Mouse (Mus musculus) hindbrain, postnatal 0 days (tissue): ENCODE measurements at regions not wholly inside any gene's neighbourhood (a gene's known extent, or its start where the extent isn't known, plus 50 kb on each side); places are given as distances from the start of the nearest gene placed in this dataset.
A peak's percentile ranks its signal among the peaks of the same experiment; 100 is the strongest.

Source experiments
- ATAC-seq: fragments of 200-750 bp; cut with Nextera tagmentation; 2 replicates; pipeline ENCODE4 v1.8.0; 2017; ENCODE audit warnings: mild to moderate bottlenecking, moderate TSS enrichment, moderate library complexity
- DNase-seq: peaks from one replicate; pipeline ENCODE4 v3.0.0-alpha.2; 2015; ENCODE audit warnings: low spot score
- H3K27ac ChIP-seq: fragments of 300-500 bp; sonication (generic); 2 replicates; pipeline ENCODE4 v1.5.1; 2014; ENCODE audit warnings: mild to moderate bottlenecking
- H3K27me3 ChIP-seq: fragments of 300-500 bp; sonication (generic); 2 replicates; pipeline ENCODE4 v1.6.1; 2014; ENCODE audit warnings: low read length, mixed read lengths; ENCODE audit not compliant: insufficient read depth
- H3K36me3 ChIP-seq: fragments of 300-500 bp; sonication (generic); 2 replicates; pipeline ENCODE4 v1.6.1; 2014; ENCODE audit warnings: low read length, mixed read lengths; ENCODE audit not compliant: insufficient read depth
- H3K4me1 ChIP-seq: fragments of 300-500 bp; sonication (generic); 2 replicates; pipeline ENCODE4 v1.6.1; 2014; ENCODE audit warnings: antibody characterized with exemption, low read length, mixed read lengths; ENCODE audit not compliant: insufficient read depth
- H3K4me2 ChIP-seq: fragments of 300-500 bp; sonication (generic); 2 replicates; pipeline ENCODE4 v1.6.1; 2014; ENCODE audit warnings: low read depth, mild to moderate bottlenecking, low read length, moderate library complexity, mixed read lengths
- H3K4me3 ChIP-seq: fragments of 300-500 bp; sonication (generic); 2 replicates; pipeline ENCODE4 v1.5.1; 2014; ENCODE audit warnings: low read length
- H3K9ac ChIP-seq: fragments of 300-500 bp; sonication (generic); replicated peaks from 2 replicates; pipeline ENCODE4 v1.6.1; 2014; ENCODE audit warnings: mild to moderate bottlenecking, low read length, moderate library complexity, mixed read lengths
- H3K9me3 ChIP-seq: fragments of 300-500 bp; sonication (generic); 2 replicates; pipeline ENCODE4 v1.6.1; 2016; ENCODE audit warnings: low read length, mixed read lengths
- CTCF ChIP-seq: IDR thresholded peaks from 2 replicates; pipeline ENCODE4 v1.5.1; 2016; ENCODE audit warnings: antibody characterized with exemption, control low read depth, low read depth
- WGBS: fragments of 180-500 bp; shearing (Covaris S2); extraction: QIAGEN DNeasy Blood & Tissue Kit; methylation state at CpG from one replicate; pipeline ENCODE4 v1.1.7; 2014; 5-methylcytosine and 5-hydroxymethylcytosine counted together

- ATAC-seq (no peak), DNase-seq (no peak)
- Histone ChIP-seq H3K4me2 (no peak overlapping the region), H3K27ac (no peak overlapping the region), H3K36me3 (no peaks in the 10 kb centered on the region), H3K4me1 (no peaks in the 10 kb centered on the region), H3K9ac (no peak overlapping the region), H3K9me3 (no peaks in the 10 kb centered on the region), H3K27me3 (no peaks in the 10 kb centered on the region), H3K4me3 (no peak overlapping the region)
- no peak for TF ChIP-seq CTCF
- WGBS: 92% methylated on average over 3 of the region's 3 CpGs
Observed at GRCm38 (mm10) chr12:7650851-7651250, 326.6 kb upstream of the Apob start.

DNA sequence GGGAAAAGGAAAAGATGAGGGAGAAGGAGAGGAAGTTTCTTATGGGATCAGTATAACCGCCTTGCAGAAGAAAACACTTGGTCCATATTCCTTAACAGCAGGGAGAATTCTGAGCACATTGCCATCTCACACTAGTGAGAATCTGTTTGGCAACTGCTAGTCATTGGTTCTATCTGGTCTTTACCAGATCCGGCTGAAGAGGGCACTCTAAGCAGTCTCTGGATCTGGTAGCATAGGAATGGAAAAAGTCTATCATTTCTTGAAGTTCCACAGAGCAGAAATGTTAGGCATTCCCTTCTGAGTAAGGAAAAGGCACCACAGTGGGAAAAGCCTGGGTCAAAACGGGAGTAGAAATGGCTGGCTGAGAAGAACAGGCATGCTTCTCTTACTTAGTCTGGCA lies 315.4 kb upstream of the Apob start:
- H3K4me1 ChIP-seq: no peaks in the 10 kb centered on the region
- no peak for DNase-seq
- 46% methylated on average over 3 of the region's 3 CpGs for WGBS

GRCm38 (mm10) chr12:7670114-7670513 lies 307.3 kb upstream of the Apob start:
- no peaks in the 10 kb centered on the region for H3K4me1 ChIP-seq
- H3K4me2 ChIP-seq: no peak overlapping the region
- ATAC-seq: no peak
- no peaks in the 10 kb centered on the region for H3K36me3 ChIP-seq
- no peak for TF ChIP-seq CTCF
- H3K4me3 ChIP-seq: no peak overlapping the region
- H3K27ac ChIP-seq: no peak overlapping the region
- H3K9ac ChIP-seq: no peak overlapping the region
- no peaks in the 10 kb centered on the region for H3K27me3 ChIP-seq
- 81% methylated on average over 3 of the region's 3 CpGs for WGBS
- no peak for DNase-seq
- H3K9me3 ChIP-seq: no peaks in the 10 kb centered on the region

More for the DNA sequence above, 315.4 kb upstream of the Apob start:
- no peak overlapping the region for H3K4me2 ChIP-seq
- ATAC-seq: no peak
- H3K27ac ChIP-seq: no peak overlapping the region
- TF ChIP-seq CTCF: peak; percentile 36
- no peaks in the 10 kb centered on the region for H3K36me3 ChIP-seq
- H3K9me3 ChIP-seq: no peaks in the 10 kb centered on the region
- H3K9ac ChIP-seq: no peak overlapping the region
- H3K4me3 ChIP-seq: no peak overlapping the region
- no peaks in the 10 kb centered on the region for H3K27me3 ChIP-seq

GRCm38 (mm10) chr12:7670561-7670960 lies 306.9 kb upstream of the Apob start:
- H3K4me3 ChIP-seq: no peak overlapping the region
- WGBS: 68% methylated on average over 1 of the region's 1 CpGs
- no peak for TF ChIP-seq CTCF
- H3K9me3 ChIP-seq: no peaks in the 10 kb centered on the region
- no peak overlapping the region for H3K4me2 ChIP-seq
- H3K27me3 ChIP-seq: no peaks in the 10 kb centered on the region
- DNase-seq (no peak), ATAC-seq (no peak)
- H3K27ac ChIP-seq: no peak overlapping the region
- no peaks in the 10 kb centered on the region for H3K4me1 ChIP-seq
- H3K36me3 ChIP-seq: no peaks in the 10 kb centered on the region
- no peak overlapping the region for H3K9ac ChIP-seq

- no peak for ATAC-seq
- Histone ChIP-seq H3K9ac (no peak overlapping the region), H3K27me3 (no peaks in the 10 kb centered on the region), H3K4me1 (no peaks in the 10 kb centered on the region), H3K9me3 (0 out of 2 replicates have a peak, but pooled peaks cover 2% of the 10 kb centered on the region), H3K36me3 (no peaks in the 10 kb centered on the region), H3K4me3 (no peak overlapping the region), H3K27ac (no peak overlapping the region), H3K4me2 (no peak overlapping the region)
- DNase-seq: no peak
- WGBS: 46% methylated on average over 7 of the region's 7 CpGs
- TF ChIP-seq CTCF: no peak
Observed at GRCm38 (mm10) chr12:7691996-7692395, 285.5 kb upstream of the Apob start.

DNA sequence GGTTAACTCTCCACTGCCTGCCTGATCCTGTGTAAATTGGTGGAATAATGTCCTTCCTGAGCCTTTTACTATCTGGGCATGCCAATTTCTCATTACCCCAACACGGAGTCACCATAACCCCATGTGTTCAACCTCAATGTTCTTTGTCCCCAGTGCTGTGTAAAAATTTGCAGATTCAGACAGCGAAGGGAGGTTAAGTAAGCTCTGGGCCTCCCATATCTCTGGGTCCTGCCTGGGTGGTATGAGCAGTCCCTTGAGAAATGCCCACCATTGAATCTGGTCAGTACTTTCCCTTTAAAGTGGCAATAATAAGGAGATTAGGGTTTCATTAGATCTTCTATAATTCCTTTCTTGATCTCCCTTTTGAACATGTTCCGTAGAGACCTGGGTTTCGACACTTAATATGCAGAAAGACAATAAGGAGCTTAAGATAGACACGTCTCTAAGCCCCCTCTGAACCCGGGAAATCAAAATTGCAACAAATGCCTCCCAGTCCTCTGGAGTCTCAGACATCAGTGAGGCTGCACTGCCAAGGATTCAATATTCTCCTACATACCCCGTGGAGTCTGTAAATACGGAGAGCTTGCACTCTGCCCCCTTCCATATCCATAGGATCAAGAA lies 279.0 kb upstream of the Apob start:
- Histone ChIP-seq H3K27me3 (no peaks in the 10 kb centered on the region), H3K4me1 (no peaks in the 10 kb centered on the region), H3K9ac (no peak overlapping the region), H3K4me3 (no peak overlapping the region), H3K36me3 (no peaks in the 10 kb centered on the region), H3K4me2 (no peak overlapping the region), H3K9me3 (no peaks in the 10 kb centered on the region), H3K27ac (no peak overlapping the region)
- DNase-seq: no peak
- TF ChIP-seq CTCF: no peak
- ATAC-seq: no peak
- WGBS: 63% methylated on average over 8 of the region's 8 CpGs

GRCm38 (mm10) chr12:7709102-7709501 lies 268.3 kb upstream of the Apob start:
- Histone ChIP-seq H3K9me3 (no peaks in the 10 kb centered on the region), H3K27me3 (no peaks in the 10 kb centered on the region), H3K27ac (no peak overlapping the region), H3K4me2 (no peak overlapping the region), H3K4me3 (no peak overlapping the region), H3K4me1 (no peaks in the 10 kb centered on the region), H3K36me3 (no peaks in the 10 kb centered on the region), H3K9ac (no peak overlapping the region)
- no peak for DNase-seq
- ATAC-seq: no peak
- 15% methylated on average over 5 of the region's 5 CpGs for WGBS
- TF ChIP-seq CTCF: no peak
